Mouse (Mus musculus) heart, postnatal 0 days (tissue): ENCODE data around the gene Usb1.

ENCODE experiments used
- CTCF ChIP-seq: IDR thresholded peaks from 2 replicates; pipeline ENCODE4 v1.5.1; 2016; ENCODE audit warnings: antibody characterized with exemption, control low read depth, low read depth
- EP300 ChIP-seq: IDR thresholded peaks from 2 replicates; pipeline ENCODE4 v1.6.1; 2016; ENCODE audit warnings: antibody characterized with exemption, low read depth

GRCm38 (mm10) chr8:95315350-95315749, 16.7 kb upstream of the Usb1 start:
- TF ChIP-seq EP300 (no peak), CTCF (no peak)
